Mouse (Mus musculus) right cerebral cortex, adult 2 months (tissue): ENCODE data around the gene Stn1.

Experiments
- DNase-seq, 2 experiments: peaks; one replicate each; pipeline ENCODE4 v3.0.0; 2021 to 2022; ENCODE audit warnings: low spot score in 2 of 2

The Stn1 gene

GRCm38 (mm10) chr19:47472881-47473400 lies 64.4 kb downstream of the Stn1 start:
- DNase-seq: no peak

- no peak for DNase-seq
Measured at GRCm38 (mm10) chr19:47471808-47472207, 65.5 kb downstream of the Stn1 start.

DNA sequence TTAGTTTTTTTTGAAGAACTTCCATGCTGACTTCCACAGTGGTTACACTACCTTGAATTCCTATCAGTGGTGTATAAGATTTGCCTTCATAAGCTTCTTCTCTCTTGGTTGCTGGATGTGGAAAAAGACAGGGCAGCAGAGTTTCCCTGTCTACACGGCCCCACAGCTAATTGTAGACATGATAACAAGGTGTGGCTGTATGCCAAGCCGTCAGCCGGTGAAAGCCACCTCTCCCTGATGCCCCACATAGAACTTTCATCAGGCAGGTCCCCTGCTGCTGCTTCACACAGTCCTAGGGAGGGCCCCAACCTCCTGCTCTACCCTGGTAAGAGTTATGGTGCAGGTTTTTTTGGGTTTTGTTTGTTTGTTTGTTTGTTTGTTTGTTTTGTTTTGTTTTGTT lies 68.6 kb downstream of the Stn1 start:
- DNase-seq: no peak

DNA sequence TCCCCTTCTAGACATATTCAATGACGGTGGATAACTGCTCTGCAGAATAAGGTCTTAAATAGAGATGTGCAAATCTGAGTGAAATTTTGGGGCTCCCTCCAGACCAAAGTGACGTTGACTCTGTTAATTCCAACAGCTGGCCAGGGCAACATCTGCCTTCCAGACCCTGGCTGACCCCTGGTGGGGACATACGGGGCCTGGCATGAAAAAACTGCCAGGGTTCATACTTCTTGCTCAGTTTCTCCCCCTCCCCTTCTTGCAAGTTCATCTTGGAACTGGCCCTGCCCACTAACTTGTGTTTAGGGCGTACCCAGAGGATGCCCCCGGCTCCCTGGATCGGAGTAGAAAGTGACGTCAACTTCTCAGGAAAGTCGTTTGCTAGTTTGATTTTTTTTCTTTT lies 70.5 kb downstream of the Stn1 start:
- DNase-seq: no peak

DNA sequence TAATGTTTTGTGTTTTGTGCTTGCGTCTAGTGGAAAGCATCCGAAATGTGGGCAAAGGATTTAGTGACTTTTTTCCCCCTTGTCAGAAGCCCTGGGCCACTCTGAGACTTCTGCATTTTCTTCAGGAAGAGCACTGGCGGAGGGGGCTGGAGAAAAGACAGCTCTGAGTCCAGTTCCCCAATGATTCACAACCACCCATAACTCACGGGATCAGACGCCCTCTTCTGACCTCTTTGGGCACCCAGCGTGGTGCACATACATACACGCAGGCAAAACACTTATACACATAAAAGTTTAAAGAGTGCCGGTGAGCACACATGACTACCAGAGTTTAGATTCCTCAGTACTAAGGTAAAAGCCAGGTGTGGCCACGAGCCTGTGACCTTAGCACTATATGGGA lies 71.8 kb downstream of the Stn1 start:
- no peak for DNase-seq

- DNase-seq: no peak
Measured at GRCm38 (mm10) chr19:47464304-47465241, 72.7 kb downstream of the Stn1 start, which contains the start of gene Sh3pxd2a. TSS of gene Sh3pxd2a (minus strand) at chr19:47464401.

- peak; percentile 59 to 62 for DNase-seq
Measured at GRCm38 (mm10) chr19:47463636-47464303, 73.5 kb downstream of the Stn1 start.

- DNase-seq: no peak
Measured at GRCm38 (mm10) chr19:47463206-47463605, 74.1 kb downstream of the Stn1 start.

GRCm38 (mm10) chr19:47462725-47463124 lies 74.6 kb downstream of the Stn1 start:
- DNase-seq: no peak

DNA sequence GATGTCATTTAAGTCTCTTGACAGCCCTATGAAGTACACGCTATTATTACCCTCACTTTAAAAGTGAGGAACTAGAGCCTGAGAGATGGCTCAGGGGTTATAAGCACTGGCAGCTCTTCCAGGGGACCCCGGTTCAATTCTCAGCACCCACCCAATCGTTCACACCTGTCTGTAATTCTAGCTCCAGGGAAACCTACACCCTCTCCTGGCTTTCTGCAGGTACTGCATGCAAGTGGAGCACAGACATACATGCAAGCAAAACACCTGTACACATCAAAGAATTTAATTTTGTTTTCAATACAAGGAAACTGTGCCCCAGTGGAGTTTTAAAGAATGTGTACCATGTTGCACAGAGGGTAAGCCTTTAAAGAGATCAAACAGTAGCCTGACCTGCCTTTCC lies 75.5 kb downstream of the Stn1 start:
- no peak for DNase-seq

- DNase-seq: no peak
Measured at GRCm38 (mm10) chr19:47461386-47461785, 75.9 kb downstream of the Stn1 start.

DNA sequence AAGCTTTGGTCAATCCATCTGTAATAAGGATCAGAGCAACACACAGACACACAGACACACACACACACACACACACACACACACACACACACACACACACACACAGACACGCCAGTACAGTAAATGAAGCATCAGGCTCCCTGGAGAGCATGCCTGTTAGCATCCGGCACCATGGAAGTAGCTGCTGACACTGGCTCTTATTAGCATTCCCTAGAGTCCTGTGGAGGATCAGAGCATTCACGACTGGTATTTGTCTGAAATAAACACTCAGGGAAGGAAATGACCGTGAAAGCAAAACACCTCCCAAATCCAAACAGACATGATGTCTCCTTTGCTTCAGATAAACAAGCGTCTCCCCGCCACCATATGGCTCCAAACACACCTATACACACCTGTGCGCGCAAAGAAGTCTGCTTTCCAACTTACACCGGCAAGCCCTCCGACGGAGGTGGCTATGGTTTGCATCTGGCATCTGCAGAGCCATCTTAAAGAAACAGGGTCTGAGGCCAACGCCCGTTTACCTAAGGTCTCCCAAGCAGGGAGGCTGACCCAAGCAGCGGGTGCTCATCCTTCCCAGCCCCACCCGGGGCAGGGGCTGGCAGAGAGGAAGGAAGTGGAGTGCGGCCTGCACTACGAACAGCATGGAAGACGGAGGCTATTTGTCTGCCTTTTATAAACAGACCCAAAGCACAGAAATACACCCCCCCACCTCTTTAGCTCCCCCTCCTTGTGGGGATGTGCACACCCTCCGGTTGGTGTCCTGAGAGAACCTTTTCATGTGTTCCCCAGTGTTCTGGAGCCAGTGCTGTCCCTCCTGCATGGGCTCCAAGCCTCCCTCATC lies 77.0 kb downstream of the Stn1 start:
- DNase-seq: no peak

- DNase-seq: no peak
Measured at GRCm38 (mm10) chr19:47459214-47459613, 78.1 kb downstream of the Stn1 start.

DNA sequence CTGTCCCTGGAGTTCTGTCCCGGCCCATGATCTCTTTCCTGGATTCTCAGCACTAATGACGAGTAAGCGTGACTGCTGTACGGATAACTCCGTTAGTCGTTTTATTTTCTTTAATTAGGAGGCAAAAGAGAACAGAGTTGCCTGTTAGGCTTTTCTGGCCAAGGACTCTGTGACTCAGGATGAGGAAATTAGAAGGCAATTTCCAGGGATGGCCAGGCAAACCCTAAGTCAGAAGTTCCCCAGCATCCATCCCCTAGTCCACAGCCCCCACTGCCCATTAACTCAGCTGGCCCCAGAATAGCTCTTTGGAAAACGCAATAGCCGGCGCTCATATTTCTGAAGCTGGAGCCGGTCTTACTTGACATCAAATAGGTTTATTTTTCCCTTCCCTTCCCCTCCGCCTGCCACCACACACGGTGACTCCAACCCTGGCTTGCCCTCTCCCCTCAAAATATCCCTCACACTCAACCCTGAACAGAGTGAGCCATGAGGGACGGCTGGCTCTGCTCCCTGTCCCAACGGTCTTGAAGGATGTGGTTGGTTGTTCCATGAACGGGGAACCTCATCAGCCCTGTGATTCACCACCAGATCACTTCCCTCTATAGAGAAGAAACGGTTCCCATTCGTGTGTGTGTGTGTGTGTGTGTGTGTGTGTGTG lies 78.7 kb downstream of the Stn1 start:
- no peak for DNase-seq

GRCm38 (mm10) chr19:47457711-47458503 lies 79.4 kb downstream of the Stn1 start:
- DNase-seq: no peak

DNA sequence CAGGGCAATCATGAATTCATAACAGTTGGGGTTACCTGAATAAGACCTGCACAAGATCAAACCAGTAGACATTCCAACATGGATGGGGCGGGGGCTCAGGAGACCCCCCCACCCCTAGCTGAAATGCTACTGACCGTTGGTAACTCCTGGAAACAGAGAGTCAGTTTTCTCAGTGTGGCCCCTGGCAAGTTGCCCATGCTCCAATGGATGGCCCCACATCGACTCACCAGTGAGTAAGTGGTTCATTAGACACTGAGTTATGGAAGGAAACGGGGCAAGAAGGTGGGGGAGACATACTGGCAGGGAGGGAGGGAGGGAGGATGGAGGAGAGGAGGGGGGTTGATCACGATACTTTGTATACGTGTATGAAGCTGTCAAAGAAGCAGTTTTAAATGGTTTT lies 81.3 kb downstream of the Stn1 start:
- no peak for DNase-seq

- DNase-seq: no peak
Measured at GRCm38 (mm10) chr19:47455001-47455755, 82.1 kb downstream of the Stn1 start.

GRCm38 (mm10) chr19:47454167-47455000 lies 82.9 kb downstream of the Stn1 start:
- DNase-seq: peak; percentile 44 to 47

GRCm38 (mm10) chr19:47453352-47453751 lies 84.0 kb downstream of the Stn1 start:
- DNase-seq: no peak
